Mouse (Mus musculus) liver, embryonic 16.5 days (tissue): ENCODE results near the gene Atmin. TPM values are rescaled to one million over a fixed set of nuclear protein-coding genes. Genes with fewer than 3 reads are reported as not detected.

Experiments
- ATAC-seq: fragments of 200-750 bp; cut with Nextera tagmentation; 2 replicates; pipeline ENCODE4 v1.8.0; 2017; ENCODE audit warnings: low read depth, mild to moderate bottlenecking, moderate number of reproducible peaks, moderate library complexity
- H3K27ac ChIP-seq: fragments of 300-500 bp; sonication (generic); 2 replicates; pipeline ENCODE4 v1.5.1; 2014; ENCODE audit warnings: mild to moderate bottlenecking, low read length
- H3K27me3 ChIP-seq: fragments of 300-500 bp; sonication (generic); 2 replicates; pipeline ENCODE4 v1.6.1; 2014; ENCODE audit warnings: low read depth, low read length, mixed read lengths; ENCODE audit not compliant: control insufficient read depth, insufficient read depth
- H3K36me3 ChIP-seq: fragments of 300-500 bp; sonication (generic); 2 replicates; pipeline ENCODE4 v1.6.1; 2014; ENCODE audit warnings: mild to moderate bottlenecking; ENCODE audit not compliant: control insufficient read depth, insufficient read depth
- H3K4me1 ChIP-seq: fragments of 300-500 bp; sonication (generic); 2 replicates; pipeline ENCODE4 v1.6.1; 2014; ENCODE audit warnings: low read depth, low read length, mixed read lengths; ENCODE audit not compliant: control insufficient read depth
- H3K4me2 ChIP-seq: fragments of 300-500 bp; sonication (generic); 2 replicates; pipeline ENCODE4 v1.6.1; 2014; ENCODE audit warnings: low read depth, low read length, mixed read lengths
- H3K4me3 ChIP-seq: fragments of 300-500 bp; sonication (generic); 2 replicates; pipeline ENCODE4 v1.5.1; 2014; ENCODE audit warnings: low read depth, mild to moderate bottlenecking, low read length
- H3K9ac ChIP-seq: fragments of 300-500 bp; sonication (generic); 2 replicates; pipeline ENCODE4 v1.6.1; 2014; ENCODE audit warnings: low read depth, low read length
- H3K9me3 ChIP-seq: fragments of 300-500 bp; sonication (generic); replicated peaks from 2 replicates; pipeline ENCODE4 v1.6.1; 2016; ENCODE audit warnings: low read length; ENCODE audit not compliant: control insufficient read depth
- WGBS: fragments of 180-500 bp; shearing (Covaris S2); extraction: QIAGEN DNeasy Blood & Tissue Kit; methylation state at CpG from one replicate; pipeline ENCODE4 v1.1.7; 2014; ENCODE audit not compliant: insufficient replicate concordance; 5-methylcytosine and 5-hydroxymethylcytosine counted together
- polyA plus RNA-seq: library from polyadenylated mRNA; unstranded; fragments of >200 nt; fragmentation: Nextera tagmentation; extraction: Ambion mirVana; gene quantifications from 2 replicates; pipeline ENCODE4 v1.2.1, GENCODE M21; 2015

The Atmin gene
- polyA plus RNA-seq, 1 experiment from 2014 or later, result 3.8 TPM

DNA sequence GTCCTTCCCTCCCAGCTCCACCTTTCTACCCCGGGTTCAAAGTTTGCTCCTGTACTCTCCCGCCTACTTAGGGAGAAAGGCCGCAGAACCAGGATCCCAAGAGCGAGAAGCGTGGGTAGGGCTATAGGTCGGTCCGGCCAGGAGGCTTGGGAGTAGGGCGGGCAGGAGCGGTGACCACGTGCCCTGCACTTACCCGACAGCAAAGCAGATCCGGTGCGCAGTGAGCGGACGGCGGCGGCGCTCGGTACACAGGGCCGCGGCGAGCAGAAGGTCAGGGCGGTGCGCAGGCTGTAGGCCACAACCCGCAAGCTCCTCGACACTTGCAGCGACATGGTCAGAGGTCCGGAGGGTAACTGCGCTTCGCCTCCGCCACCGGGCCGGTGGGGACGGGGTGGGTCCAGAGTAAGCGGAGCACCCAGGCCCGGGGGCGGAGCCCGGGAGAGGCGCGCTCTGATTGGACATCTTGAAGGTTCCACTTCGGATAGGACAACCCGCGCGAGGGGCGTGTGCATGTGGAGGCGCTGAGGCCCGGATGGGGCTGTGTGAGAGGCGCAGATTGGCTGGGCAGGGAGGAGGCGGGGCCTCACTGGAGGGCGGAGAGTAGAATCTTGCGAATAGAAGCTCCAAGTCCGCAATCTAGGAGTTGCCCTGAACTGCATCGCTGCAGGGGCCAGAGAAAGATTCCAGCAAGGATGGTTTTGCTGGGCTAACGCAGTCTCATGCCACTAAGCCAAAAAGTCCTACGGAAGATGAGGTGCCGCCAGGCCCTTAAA, 50.1 kb downstream of the Atmin start, which contains the start of gene Gcsh:
Gene Gcsh, minus strand, starts transcription at position 443 of the 773 bp plus-strand sequence.
- Histone ChIP-seq H3K9me3 (no peaks in the 10 kb centered on the region), H3K27me3 (no peaks in the 10 kb centered on the region), H3K4me1 (peaks cover 13% of the 10 kb centered on the region), H3K27ac (peak within 1 kb of the TSS; percentile 84), H3K4me3 (peak within 1 kb of the TSS; percentile 72), H3K9ac (peak within 1 kb of the TSS; percentile 52), H3K36me3 (no peaks in the 10 kb centered on the region), H3K4me2 (peak within 1 kb of the TSS; percentile 89)
- under 1% methylated on average over 56 of the region's 56 CpGs for WGBS
- peak; percentile 99 for ATAC-seq

DNA sequence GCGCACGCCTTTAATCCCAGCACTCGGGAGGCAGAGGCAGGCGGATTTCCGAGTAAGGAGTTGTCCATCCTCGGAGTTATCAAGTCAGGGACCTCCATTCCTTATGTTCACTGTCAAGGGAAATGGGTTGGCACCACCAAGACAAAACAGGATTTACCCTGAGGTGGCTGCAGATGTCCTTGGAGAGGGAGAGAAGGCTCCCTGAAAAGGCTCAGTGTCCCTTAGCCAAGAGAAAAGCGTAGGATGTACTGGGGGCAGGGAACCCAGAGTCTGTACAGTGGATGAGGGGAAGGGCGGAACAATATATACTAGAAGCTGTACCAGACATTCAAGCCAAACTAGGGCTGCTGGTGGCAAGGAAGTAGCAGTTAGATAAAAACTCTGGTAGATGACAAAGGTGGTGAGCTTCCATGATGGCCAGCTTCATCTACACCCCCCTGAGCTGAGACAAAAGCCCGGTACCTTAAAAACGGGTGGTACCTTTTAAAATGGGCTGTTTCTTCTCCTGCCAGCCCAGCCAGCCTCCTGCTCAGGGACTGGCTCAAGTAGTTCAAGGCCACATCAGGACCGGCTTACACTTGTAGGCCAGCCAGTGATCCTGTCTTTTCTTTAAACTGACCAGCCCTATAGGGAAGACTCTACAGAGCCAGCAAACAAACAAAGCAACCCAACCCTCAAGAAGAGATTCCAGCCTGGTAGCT, 51.0 kb downstream of the Atmin start:
- no peak overlapping the region for H3K9ac ChIP-seq
- H3K27me3 ChIP-seq, result no peaks in the 10 kb centered on the region
- peaks cover 13% of the 10 kb centered on the region for H3K4me1 ChIP-seq
- H3K27ac ChIP-seq, result no peak overlapping the region
- peak overlapping the region; percentile 72; the same call in 1 of the 2 replicates for H3K4me3 ChIP-seq
- 50% methylated on average over 11 of the region's 11 CpGs for WGBS
- H3K4me2 ChIP-seq, result peak overlapping the region; percentile 89
- no peaks in the 10 kb centered on the region for H3K9me3 ChIP-seq
- no peak for ATAC-seq
- H3K36me3 ChIP-seq, result no peaks in the 10 kb centered on the region

Other genes with a start within 250 kb of the Atmin start
- 1.6 and 1.8 TPM in 2 replicates for gene Cdyl2, start 210.4 kb upstream of the Atmin start, polyA plus RNA-seq
- 49.7 and 54.0 TPM in 2 replicates for gene Cmc2, start 21.9 kb upstream of the Atmin start, polyA plus RNA-seq
- gene Cenpn, start 21.7 kb upstream of the Atmin start, polyA plus RNA-seq, result 21.5 and 22.2 TPM in 2 replicates
- 0.47 and 0.54 TPM in 2 replicates for gene 1700030J22Rik, start 35.6 kb downstream of the Atmin start, polyA plus RNA-seq
- 92.4 and 94.0 TPM in 2 replicates for gene Gcsh, start 50.1 kb downstream of the Atmin start, polyA plus RNA-seq
- not detected in 2 replicates for gene Pkd1l2, start 139.1 kb downstream of the Atmin start, polyA plus RNA-seq
- 5.6 and 5.8 TPM in 2 replicates for gene Bco1, start 152.5 kb downstream of the Atmin start, polyA plus RNA-seq
- gene Gan, start 214.7 kb downstream of the Atmin start, polyA plus RNA-seq, result 0.58 and 0.63 TPM in 2 replicates